18 mouse cellular contexts compared by ENCODE assay signal in the genomic region with DNA sequence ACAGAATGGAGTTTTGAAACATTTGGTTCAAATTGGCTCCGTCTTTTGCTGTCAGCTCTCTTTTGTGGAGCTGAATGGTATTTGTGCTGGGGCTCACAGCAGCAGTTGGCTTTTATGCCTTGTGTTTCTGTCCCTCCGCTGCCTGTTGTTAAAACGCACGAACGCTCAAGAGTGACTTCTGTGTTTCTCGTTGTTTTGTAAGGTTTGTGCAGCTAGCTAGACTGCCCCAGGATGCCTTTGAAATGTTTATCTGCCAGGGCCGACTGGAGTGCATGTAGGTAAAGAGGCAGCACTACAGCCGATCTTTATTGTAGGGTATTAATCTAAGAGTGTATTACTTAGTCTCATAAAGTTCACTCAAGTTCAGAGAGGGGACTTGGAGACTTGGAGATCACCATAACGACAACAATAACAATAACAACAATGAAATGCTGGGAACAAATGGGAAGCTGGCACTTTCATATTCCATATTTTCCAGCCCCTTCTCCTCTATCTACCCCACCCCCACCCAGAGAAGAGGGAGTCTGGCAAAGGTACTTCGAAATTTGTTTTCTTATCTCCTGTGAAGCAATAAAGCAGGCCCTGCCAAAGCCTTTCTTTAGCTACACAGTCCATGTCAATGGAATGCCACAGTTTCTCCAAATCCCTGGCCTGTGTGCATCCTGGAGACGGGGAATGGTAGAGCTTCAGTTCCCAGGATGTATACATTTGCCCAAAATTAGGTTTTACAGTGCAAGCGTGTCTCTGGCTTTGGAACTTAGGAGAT. TPM values are rescaled to one million over a fixed set of nuclear protein-coding genes. Genes with fewer than 3 reads are reported as not detected.
DNase-seq lines count a peak whose midpoint lies in the region; ATAC-seq lines count a peak whose summit lies in the region.
"Had no signal": no experiment of that assay in that cellular context is flagged by ENCODE, and none has a peak within 500 bp of the region (broad histone marks: within the 10 kb centered on the region; RNA-seq: fewer than 3 reads in every experiment).

No protein-coding gene starts in this region.

- H3K9ac ChIP-seq in hindbrain, embryonic 11.5 days (ENCODE audit: low read depth, low read length), result no peak overlapping the region
- H3K9ac ChIP-seq: forebrain, embryonic 13.5 days; liver, embryonic 12.5 days; lung, embryonic 14.5 days had no signal

- intact Hi-C loops in heart, postnatal 10 days (cut with DNase I), result no loop called here

- H3K36me3 ChIP-seq in hindbrain, embryonic 10.5 days, result no peaks in the 10 kb centered on the region
- H3K36me3 ChIP-seq in hindbrain, embryonic 11.5 days (ENCODE audit: control insufficient read depth, insufficient read depth, low read length), result no peaks in the 10 kb centered on the region
- no peaks in the 10 kb centered on the region for H3K36me3 ChIP-seq in heart, embryonic 10.5 days
- H3K36me3 ChIP-seq: liver, embryonic 12.5 days had no signal

- no peak for ATAC-seq in hindbrain, embryonic 11.5 days (ENCODE audit: low FRiP score)
- ATAC-seq: forebrain, embryonic 13.5 days; hindbrain, postnatal 0 days; liver, embryonic 12.5 days; Patski had no signal

- peak overlapping the region; percentile 50; the same call in 1 of the 2 replicates for H3K27ac ChIP-seq in hindbrain, embryonic 10.5 days
- H3K27ac ChIP-seq in hindbrain, embryonic 11.5 days (ENCODE audit: low read depth, low read length), result no peak overlapping the region
- peak overlapping the region; percentile 31; the same call in 1 of the 2 replicates for H3K27ac ChIP-seq in heart, embryonic 10.5 days
- H3K27ac ChIP-seq: forebrain, embryonic 13.5 days; hindbrain, postnatal 0 days; liver, embryonic 12.5 days had no signal

- peaks cover 32% of the 10 kb centered on the region for H3K4me1 ChIP-seq in hindbrain, embryonic 10.5 days (replicated peaks)
- no peaks in the 10 kb centered on the region for H3K4me1 ChIP-seq in hindbrain, embryonic 11.5 days (replicated peaks; ENCODE audit: control insufficient read depth, insufficient read depth, low read length)
- H3K4me1 ChIP-seq in heart, embryonic 10.5 days, result peaks cover 30% of the 10 kb centered on the region

- H3K27me3 ChIP-seq in hindbrain, embryonic 10.5 days (ENCODE audit: insufficient read depth, poor library complexity, severe bottlenecking), result peaks cover 6% of the 10 kb centered on the region; the same call in 1 of the 2 replicates
- H3K27me3 ChIP-seq in hindbrain, embryonic 11.5 days (ENCODE audit: control insufficient read depth, insufficient read depth, low read length), result no peaks in the 10 kb centered on the region
- no peaks in the 10 kb centered on the region for H3K27me3 ChIP-seq in heart, embryonic 10.5 days (ENCODE audit: insufficient read depth, poor library complexity, severe bottlenecking)
- H3K27me3 ChIP-seq: liver, embryonic 12.5 days; Patski had no signal

- H3K9me3 ChIP-seq in hindbrain, embryonic 10.5 days, result no peaks in the 10 kb centered on the region
- no peaks in the 10 kb centered on the region for H3K9me3 ChIP-seq in hindbrain, embryonic 11.5 days (ENCODE audit: control insufficient read depth, low read length)
- H3K9me3 ChIP-seq in heart, embryonic 10.5 days, result no peaks in the 10 kb centered on the region
- H3K9me3 ChIP-seq: forebrain, embryonic 13.5 days; liver, embryonic 12.5 days had no signal

- 45% methylated on average over 12 of the region's 12 CpGs for WGBS in hindbrain, embryonic 10.5 days
- WGBS in hindbrain, embryonic 11.5 days, result 39% methylated on average over 12 of the region's 12 CpGs
- 67% methylated on average over 12 of the region's 12 CpGs for WGBS in heart, embryonic 10.5 days

- DNase-seq in hindbrain, embryonic 10.5 days (ENCODE audit: low spot score), result no peak
- no peak for DNase-seq in hindbrain, embryonic 11.5 days (ENCODE audit: low spot score)
- peak; percentile 25 for DNase-seq in adipocyte (ENCODE audit: low spot score)
- DNase-seq in heart, embryonic 10.5 days (ENCODE audit: low spot score), result peak; percentile 56
- peak; percentile 67 to 68 for DNase-seq in heart, postnatal 10 days
- no peak for DNase-seq in frontal cortex, postnatal 14 days (ENCODE audit: low spot score in 2 of 2)
- no peak for DNase-seq in gastrocnemius, adult 18-20 months (ENCODE audit: low spot score)
- DNase-seq: B cell, adult 2 months; cerebellum, adult 9-10 months; kidney, adult 2 months; layer of hippocampus, adult 9-11 months; lung, embryonic 14.5 days; right cerebral cortex, adult 18-20 months; thymus, adult 18-20 months had no signal

- H3K4me3 ChIP-seq in hindbrain, embryonic 10.5 days, result no peak overlapping the region
- no peak overlapping the region for H3K4me3 ChIP-seq in hindbrain, embryonic 11.5 days (ENCODE audit: low read depth, low read length)
- no peak overlapping the region for H3K4me3 ChIP-seq in heart, embryonic 10.5 days

- H3K4me2 ChIP-seq in hindbrain, embryonic 11.5 days (replicated peaks; ENCODE audit: low read depth, low read length), result no peak overlapping the region

RNA-seq across cellular contexts. Expression of gene Map3k20, which starts 42.3 kb away (rescaled TPM):
- polyA plus RNA-seq in hindbrain, embryonic 10.5 days (2016; fragmentation: Nextera tagmentation; extraction: Ambion mirVana), result 7.4 and 9.4 TPM in 2 replicates
- polyA plus RNA-seq in hindbrain, embryonic 11.5 days (2014; fragmentation: Nextera tagmentation; extraction: Ambion mirVana), result 9.1 and 11.0 TPM in 2 replicates
- polyA plus RNA-seq in heart, embryonic 10.5 days (2016; fragmentation: Nextera tagmentation; extraction: Ambion mirVana), result 27.9 and 60.5 TPM in 2 replicates
- 100 to 1,000 TPM; 216 to 235 TPM for total RNA-seq in heart, postnatal 10 days (2021)
- total RNA-seq in gastrocnemius, adult 18-20 months (2021), result 100 to 1,000 TPM; 335 to 441 TPM

Comparison
In these comparisons a context has a peak if more than half of its experiments do, and no peak if none do; other contexts are left out.
1. DNase-seq: peak in adipocyte (single experiment), heart, embryonic 10.5 days (single experiment) and heart, postnatal 10 days (2 of 2); none in hindbrain, embryonic 10.5 days (single experiment), hindbrain, embryonic 11.5 days (single experiment), frontal cortex, postnatal 14 days (0 of 2) and gastrocnemius, adult 18-20 months (single experiment).